ENCODE assay signal across 11 mouse cellular contexts in the genomic region with DNA sequence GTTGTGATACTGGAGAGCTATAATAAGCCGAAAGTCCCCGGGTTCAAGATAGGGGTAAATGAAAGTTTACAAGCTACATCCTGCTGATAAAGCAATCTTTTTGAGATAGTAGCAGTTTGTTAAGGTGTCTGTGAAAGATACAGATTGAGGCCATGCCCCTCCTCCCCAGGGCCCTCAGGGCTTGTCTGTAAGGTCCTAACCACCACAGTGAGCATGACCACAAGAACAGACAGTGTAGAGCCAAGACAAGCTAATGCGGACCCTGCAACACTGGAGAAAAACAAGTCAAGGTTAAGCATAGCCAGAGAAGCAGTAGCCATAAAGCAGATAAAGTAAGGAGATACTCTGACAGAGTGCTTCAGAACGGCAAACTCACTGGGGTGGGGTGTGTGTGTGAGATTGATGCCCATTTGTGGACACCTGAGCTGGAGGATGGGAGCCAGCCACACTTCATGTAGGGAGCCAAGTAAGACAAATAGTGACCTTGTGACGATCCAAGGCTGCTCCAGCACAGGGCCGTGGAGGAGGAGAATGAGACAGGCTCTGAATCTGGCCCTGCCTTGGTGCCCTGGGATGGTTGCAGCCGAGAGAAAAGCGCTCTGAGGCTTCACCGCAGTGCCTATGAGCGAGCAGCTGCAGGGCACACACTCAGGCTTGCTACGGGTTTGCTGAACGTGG.
A peak's percentile ranks its signal among the peaks of the same experiment; 100 is the strongest.
DNase-seq lines count a peak whose midpoint lies in the region; ATAC-seq lines count a peak whose summit lies in the region.
"Had no signal": no experiment of that assay in that cellular context is flagged by ENCODE, and none has a peak within 500 bp of the region (broad histone marks: within the 10 kb centered on the region; RNA-seq: fewer than 3 reads in every experiment).

No protein-coding gene starts in this region.

- peak; percentile 32 to 60; a peak in 1 of 4 replicates for ATAC-seq in hematopoietic stem cell, adult 5-6 weeks (replicated peaks in 1 of 2; ENCODE audit: insufficient read depth in 1 of 2, low FRiP score in 2 of 2, low TSS enrichment in 1 of 2, low read depth in 1 of 2, poor library complexity in 2 of 2, severe bottlenecking in 2 of 2)
- ATAC-seq: intestine, postnatal 0 days had no signal

- peak; percentile 66 for DNase-seq in heart, adult 11 months
- no peak for DNase-seq in heart, postnatal 25 days (ENCODE audit: low spot score)
- DNase-seq in 416B (ENCODE audit: low read depth): peak; percentile 37
- peak; percentile 33 for DNase-seq in adrenal gland, postnatal 10 days
- no peak for DNase-seq in cerebellum, adult 9-11 months
- no peak for DNase-seq in embryo, embryonic 11 days
- DNase-seq: cerebellum, adult 18-20 months; heart, postnatal 10 days; liver, embryonic 13.5 days had no signal

- intact Hi-C loops in heart, postnatal 25 days (cut with DNase I): no loop called here

Comparison
In these comparisons a context has a peak if more than half of its experiments do, and no peak if none do; other contexts are left out.
1. DNase-seq: peak in heart, adult 11 months (single experiment), 416B (single experiment) and adrenal gland, postnatal 10 days (single experiment); none in heart, postnatal 25 days (single experiment), cerebellum, adult 9-11 months (single experiment) and embryo, embryonic 11 days (single experiment).